Mouse (Mus musculus): ENCODE data around the gene As3mt.

DNA sequence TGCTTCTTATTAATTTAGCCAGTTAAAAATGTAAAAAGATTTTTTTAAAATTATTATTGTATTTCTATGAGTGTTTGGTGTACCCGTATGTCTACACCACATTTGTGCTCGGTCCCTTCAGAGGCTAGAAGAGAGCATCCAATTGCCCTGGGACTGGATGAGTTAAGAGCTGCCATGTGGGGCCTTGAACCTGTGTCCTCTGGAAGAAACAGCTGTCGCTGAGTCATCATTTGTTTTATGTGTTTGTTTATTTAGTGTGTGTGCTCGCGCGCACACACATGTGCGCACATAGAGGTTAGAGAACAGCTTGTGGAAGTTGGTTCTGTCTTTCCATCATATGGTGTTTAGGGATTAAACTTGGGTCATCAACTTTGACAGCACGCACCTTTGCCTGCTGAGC lies 18.9 kb downstream of the As3mt start:
- TF ChIP-seq MYOD1 (IDR thresholded peaks at IDR 0.05; ENCODE audit: control insufficient read depth, insufficient read length, low read depth) (no peak), CTCF (IDR thresholded peaks at IDR 0.05; ENCODE audit: control insufficient read depth, insufficient read depth, insufficient read length) (no peak), MYOG (IDR thresholded peaks at IDR 0.05; ENCODE audit: control insufficient read depth, extremely low read depth, insufficient read length) (no peak), CEBPB (IDR thresholded peaks at IDR 0.05; ENCODE audit: low read depth) (no peak), USF1 (IDR thresholded peaks at IDR 0.05; ENCODE audit: low read depth) (no peak), MAX (IDR thresholded peaks at IDR 0.05) (no peak)
